Mouse (Mus musculus) thymus, adult 2 months (tissue): ENCODE data around the gene Ror1. TPM values are rescaled to one million over a fixed set of nuclear protein-coding genes. Genes with fewer than 3 reads are reported as not detected.

Experiments used
- DNase-seq: peaks from one replicate; pipeline ENCODE4 v3.0.0; 2021
- H3K27ac ChIP-seq: fragments of 200-500 bp; 2 replicates; pipeline ENCODE4 v1.5.1; 2012; ENCODE audit warnings: low read length, control low read depth; ENCODE audit not compliant: control insufficient read depth, insufficient read depth
- H3K27me3 ChIP-seq: fragments of 200-500 bp; 2 replicates; pipeline ENCODE4 v1.6.1; 2012; ENCODE audit warnings: mild to moderate bottlenecking, low read length, moderate library complexity, mixed read lengths; ENCODE audit not compliant: control insufficient read depth, insufficient read depth
- H3K36me3 ChIP-seq: fragments of 200-500 bp; 2 replicates; pipeline ENCODE4 v1.6.1; 2012; ENCODE audit warnings: mild to moderate bottlenecking, low read length, moderate library complexity; ENCODE audit not compliant: control insufficient read depth, insufficient read depth
- H3K4me1 ChIP-seq: fragments of 200-500 bp; replicated peaks from 2 replicates; pipeline ENCODE4 v1.6.1; 2012; ENCODE audit warnings: low read length; ENCODE audit not compliant: control insufficient read depth, insufficient read depth
- H3K4me3 ChIP-seq: fragments of 200-500 bp; 2 replicates; pipeline ENCODE4 v1.5.1; 2012; ENCODE audit warnings: mild to moderate bottlenecking, low read length, control low read depth, moderate library complexity; ENCODE audit not compliant: control insufficient read depth, insufficient read depth
- CTCF ChIP-seq: fragments of 200-500 bp; IDR thresholded peaks from 2 replicates; pipeline ENCODE4 v1.5.1; 2012; ENCODE audit warnings: mild to moderate bottlenecking, control low read depth, low read length, moderate library complexity, borderline replicate concordance; ENCODE audit not compliant: control insufficient read depth, poor library complexity, insufficient read depth; ENCODE audit errors: extremely low read depth
- POLR2A ChIP-seq: fragments of 200-500 bp; IDR thresholded peaks from 2 replicates; pipeline ENCODE4 v1.6.1; 2012; ENCODE audit warnings: mild to moderate bottlenecking, low read length, control low read depth, moderate library complexity; ENCODE audit not compliant: control insufficient read depth, poor library complexity, insufficient read depth; ENCODE audit errors: extremely low read depth
- WGBS: fragments of 180-500 bp; shearing (Covaris S2); methylation state at CpG from one replicate; pipeline ENCODE4 v1.1.7; 2018; 5-methylcytosine and 5-hydroxymethylcytosine counted together
- polyA plus RNA-seq: library from polyadenylated mRNA; depleted of rRNA; stranded (reverse); fragments of >200 nt; gene quantifications from 2 replicates; pipeline ENCODE4 v1.2.3, GENCODE M21; 2012; rRNA removed

The Ror1 gene
- polyA plus RNA-seq, 1 experiment, result 0.84 TPM

DNA sequence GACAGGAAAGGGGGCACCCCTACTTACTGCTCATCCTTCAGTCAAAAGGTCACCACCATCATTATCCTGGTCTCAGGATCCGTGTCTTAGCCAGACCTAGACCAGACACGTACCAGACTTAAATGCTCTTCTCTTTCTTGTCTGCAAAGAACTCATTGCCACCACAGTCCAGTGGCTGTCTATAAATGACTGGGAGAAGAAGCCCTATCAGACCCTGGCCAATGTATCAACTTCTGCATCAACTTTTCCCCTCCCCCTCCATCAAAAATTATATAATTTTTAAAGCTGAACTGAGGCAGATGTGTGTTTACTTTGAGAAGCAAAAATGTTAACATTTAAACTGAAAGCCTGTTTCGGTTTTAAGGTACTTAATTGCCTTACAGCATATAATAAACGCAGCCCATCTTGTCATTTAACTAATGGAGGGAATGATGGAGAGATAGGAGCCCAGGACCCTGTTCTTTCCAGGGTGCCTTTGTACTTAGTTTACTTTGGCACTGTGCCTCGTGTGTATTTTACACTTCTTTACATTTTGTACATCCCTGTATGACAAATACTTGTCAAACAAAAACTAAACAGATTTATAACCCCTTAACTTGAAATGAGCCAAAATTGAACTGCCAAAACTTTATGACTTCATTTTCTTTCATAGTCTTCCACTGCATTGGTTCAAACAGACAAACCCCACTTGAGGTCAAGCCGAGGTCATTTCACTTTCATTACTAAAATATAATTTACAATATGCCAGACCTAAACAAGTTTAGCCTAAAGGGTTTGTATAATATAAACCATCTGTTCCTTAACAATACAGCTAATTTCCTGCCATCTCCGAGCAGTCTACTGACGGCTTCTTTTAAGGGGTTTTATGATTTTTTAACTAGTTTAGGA, 339.9 kb downstream of the Ror1 start:
- no peak for DNase-seq
- no peaks in the 10 kb centered on the region for H3K4me1 ChIP-seq
- no peak for TF ChIP-seq POLR2A
- TF ChIP-seq CTCF, result no peak

GRCm38 (mm10) chr4:100436169-100436547, 340.6 kb downstream of the Ror1 start:
- DNase-seq, result no peak
- no peak overlapping the region for H3K4me3 ChIP-seq
- 93% methylated on average over 4 of the region's 4 CpGs for WGBS
- no peaks in the 10 kb centered on the region for H3K36me3 ChIP-seq
- TF ChIP-seq CTCF, result no peak
- no peak for TF ChIP-seq POLR2A
- H3K4me1 ChIP-seq, result no peaks in the 10 kb centered on the region
- no peak overlapping the region for H3K27ac ChIP-seq
- H3K27me3 ChIP-seq, result no peaks in the 10 kb centered on the region

More for the DNA sequence above, 339.9 kb downstream of the Ror1 start:
- no peak overlapping the region for H3K4me3 ChIP-seq
- no peaks in the 10 kb centered on the region for H3K36me3 ChIP-seq
- H3K27me3 ChIP-seq, result no peaks in the 10 kb centered on the region
- WGBS, result 83% methylated on average over 8 of the region's 8 CpGs
- H3K27ac ChIP-seq, result no peak overlapping the region

GRCm38 (mm10) chr4:100446897-100447296, 351.3 kb downstream of the Ror1 start:
- 45% methylated on average over 3 of the region's 3 CpGs for WGBS

DNA sequence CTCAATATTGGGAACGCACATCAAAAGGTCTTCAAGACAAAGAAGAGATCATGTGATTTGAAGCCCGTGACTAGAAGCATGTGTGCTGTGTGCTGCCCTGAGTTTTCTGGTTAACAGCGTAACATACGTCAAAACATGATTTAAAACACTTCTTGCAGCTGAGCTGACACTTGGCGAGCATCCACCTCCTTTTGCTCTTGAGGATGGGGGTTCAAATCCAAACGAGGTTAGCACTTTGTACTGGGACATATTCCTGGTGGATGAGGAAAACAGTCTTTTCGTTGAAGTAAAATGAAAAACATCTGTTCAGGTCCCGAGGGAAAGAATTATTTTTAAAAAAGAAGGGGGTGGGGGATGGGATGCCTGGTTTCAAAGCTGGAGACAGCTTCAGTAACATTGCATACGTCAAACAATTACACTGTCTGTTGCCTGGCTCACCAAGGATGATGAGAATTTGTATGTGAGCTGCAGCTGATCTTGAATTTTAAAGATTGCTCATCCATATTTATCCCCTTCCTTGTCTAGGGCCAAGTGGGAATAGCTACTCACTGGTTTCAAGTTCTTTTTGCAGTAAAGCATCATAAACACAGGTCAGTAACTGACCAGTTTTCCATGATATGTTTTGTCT, 367.0 kb downstream of the Ror1 start:
- WGBS, result 84% methylated on average over 9 of the region's 9 CpGs
- no peak for DNase-seq
- no peak overlapping the region for H3K4me3 ChIP-seq
- H3K4me1 ChIP-seq, result no peaks in the 10 kb centered on the region
- H3K36me3 ChIP-seq, result no peaks in the 10 kb centered on the region
- TF ChIP-seq CTCF (no peak), POLR2A (no peak)
- H3K27me3 ChIP-seq, result no peaks in the 10 kb centered on the region
- no peak overlapping the region for H3K27ac ChIP-seq

More at GRCm38 (mm10) chr4:100446897-100447296, 351.3 kb downstream of the Ror1 start:
- Histone ChIP-seq H3K4me3 (no peak overlapping the region), H3K4me1 (no peaks in the 10 kb centered on the region), H3K27me3 (no peaks in the 10 kb centered on the region), H3K36me3 (no peaks in the 10 kb centered on the region), H3K27ac (no peak overlapping the region)
- TF ChIP-seq CTCF, result no peak
- TF ChIP-seq POLR2A, result no peak
- DNase-seq, result no peak

- no peak within 1 kb of the TSS for H3K4me3 ChIP-seq
Measured at GRCm38 (mm10) chr4:100478592-100479321, 383.2 kb downstream of the Ror1 start, which contains the start of gene Ube2u. Ube2u (plus strand) TSS chr4:100478849.

GRCm38 (mm10) chr4:100488447-100488846, 392.9 kb downstream of the Ror1 start:
- H3K36me3 ChIP-seq, result no peaks in the 10 kb centered on the region
- no peak overlapping the region for H3K4me3 ChIP-seq
- no peak for DNase-seq
- no peak overlapping the region for H3K27ac ChIP-seq
- H3K4me1 ChIP-seq, result no peaks in the 10 kb centered on the region
- H3K27me3 ChIP-seq, result no peaks in the 10 kb centered on the region
- no peak for TF ChIP-seq POLR2A
- TF ChIP-seq CTCF, result no peak
- 39% methylated on average over 3 of the region's 3 CpGs for WGBS

More at GRCm38 (mm10) chr4:100478592-100479321, 383.2 kb downstream of the Ror1 start, which contains the start of gene Ube2u:
- Histone ChIP-seq H3K27me3 (no peaks in the 10 kb centered on the region), H3K27ac (no peak within 1 kb of the TSS), H3K4me1 (no peaks in the 10 kb centered on the region), H3K36me3 (no peaks in the 10 kb centered on the region)
- TF ChIP-seq CTCF (no peak), POLR2A (no peak)
- 65% methylated on average over 15 of the region's 15 CpGs for WGBS
- no peak for DNase-seq

Other genes starting within 250 kb of the Ror1 start
- gene Pgm1, start 166.4 kb upstream of the Ror1 start, polyA plus RNA-seq, result 25.3 and 29.7 TPM in 2 replicates
- 0.92 and 1.1 TPM in 2 replicates for gene Itgb3bp, start 166.0 kb upstream of the Ror1 start, polyA plus RNA-seq